Mouse (Mus musculus) layer of hippocampus, postnatal 10 days (tissue): ENCODE data around the gene Ccser1. TPM values are rescaled to one million over a fixed set of nuclear protein-coding genes. Genes with fewer than 3 reads are reported as not detected.

Source experiments
- DNase-seq, 2 experiments: peaks; one replicate each; pipeline ENCODE4 v3.0.0; 2021; ENCODE audit warnings: low spot score in 2 of 2
- total RNA-seq, 2 experiments: library from RNA; stranded (reverse); gene quantifications; 2 replicates each; pipeline ENCODE4 v1.2.3; 2021

Ccser1 gene
- total RNA-seq, 2 experiments from 2014 or later = 38.8 to 44.3 TPM

DNA sequence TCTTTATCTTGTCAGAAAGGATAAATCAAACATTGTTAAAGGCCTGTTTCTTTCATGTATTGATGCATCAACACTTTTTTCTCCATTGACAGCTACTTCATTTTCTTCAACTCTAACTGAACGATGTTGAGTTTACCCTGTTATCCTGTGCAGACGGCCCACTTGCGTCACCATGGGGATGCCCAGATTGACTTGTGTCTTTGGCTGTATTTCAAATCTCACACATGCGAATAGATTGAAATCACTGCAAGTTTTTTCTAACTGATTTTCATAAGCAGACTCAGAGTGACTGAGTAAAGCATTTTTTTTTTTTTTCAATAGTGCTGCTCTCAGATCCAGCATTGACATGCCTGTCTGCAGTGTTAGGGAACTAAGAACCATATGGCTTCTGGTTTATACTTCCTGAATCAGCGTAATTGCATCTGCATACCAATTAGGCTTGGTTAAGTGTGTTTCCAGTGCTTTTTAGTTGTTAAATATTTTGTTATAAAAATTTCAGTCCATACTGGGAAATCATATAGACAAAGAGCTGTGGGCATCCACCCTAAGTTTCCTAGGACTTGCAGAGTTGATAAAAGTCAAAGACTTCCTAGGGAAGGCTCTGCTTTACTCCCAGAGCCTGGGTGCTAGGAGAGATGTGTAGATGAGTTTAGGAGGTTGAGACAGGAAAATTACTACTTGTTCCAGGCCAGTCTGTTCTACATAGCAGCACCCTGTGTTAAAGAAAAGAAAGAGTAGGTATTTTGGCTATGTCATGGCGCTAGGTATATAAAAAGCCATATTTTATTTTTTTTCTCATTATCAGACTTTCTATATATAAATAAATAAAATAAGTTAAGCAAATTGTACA lies 116.3 kb downstream of the Ccser1 start:
- peak; percentile 22 to 37 for DNase-seq

DNA sequence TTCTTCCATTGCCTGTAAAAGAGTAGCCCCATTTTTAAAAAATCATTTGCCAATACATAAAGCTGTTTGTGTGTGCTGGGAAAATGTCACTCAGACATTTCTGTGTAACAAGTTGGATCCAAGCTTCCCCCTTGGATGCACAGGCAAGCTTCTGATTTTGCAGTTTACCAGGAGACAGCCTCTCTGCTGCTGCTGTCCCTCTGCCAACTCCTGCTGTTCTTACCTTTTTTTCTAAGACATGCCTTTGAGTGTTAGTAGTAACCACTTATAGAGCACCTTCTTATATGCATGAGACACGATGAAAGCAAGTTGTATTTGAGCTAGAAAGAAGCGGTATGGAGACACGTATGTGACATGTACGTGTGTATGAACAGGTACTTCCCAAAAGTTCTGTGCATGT lies 120.3 kb downstream of the Ccser1 start:
- no peak for DNase-seq

DNA sequence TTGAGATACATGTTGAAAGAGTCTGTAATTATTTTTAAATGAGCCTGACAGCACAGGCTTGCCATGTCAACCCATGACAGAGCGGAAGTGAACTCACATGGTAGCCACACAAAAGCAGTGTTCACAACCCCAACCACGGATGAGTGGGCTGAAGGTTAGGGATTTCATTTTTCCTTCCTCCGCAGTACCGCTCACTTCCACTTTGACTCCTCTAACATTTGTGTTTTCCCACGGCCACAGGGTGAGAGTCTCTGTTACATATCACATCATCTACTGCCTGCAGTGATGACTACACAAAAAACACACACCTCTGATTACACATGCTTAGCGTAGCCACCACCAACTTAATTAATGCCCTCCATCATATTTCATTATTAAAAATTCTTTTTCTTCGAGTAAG lies 120.9 kb downstream of the Ccser1 start:
- no peak for DNase-seq

DNA sequence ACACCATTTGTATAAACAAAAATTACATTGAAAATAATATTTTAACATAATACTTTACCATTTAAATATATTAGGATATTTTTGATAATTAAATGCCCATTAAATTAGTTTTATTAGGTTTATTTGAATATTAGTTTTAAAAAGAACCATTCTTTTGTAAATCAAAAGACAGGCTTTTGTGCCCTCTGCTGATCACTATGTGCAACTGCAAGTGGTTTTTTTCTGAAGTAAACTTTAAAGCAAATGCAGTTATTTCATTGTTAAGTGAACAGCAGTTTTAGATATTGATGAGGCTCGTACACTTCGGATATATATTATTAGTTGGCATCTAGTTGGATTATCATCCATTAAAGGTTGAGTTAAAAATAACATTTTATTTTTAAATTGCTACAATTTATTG lies 121.5 kb downstream of the Ccser1 start:
- DNase-seq = no peak

DNA sequence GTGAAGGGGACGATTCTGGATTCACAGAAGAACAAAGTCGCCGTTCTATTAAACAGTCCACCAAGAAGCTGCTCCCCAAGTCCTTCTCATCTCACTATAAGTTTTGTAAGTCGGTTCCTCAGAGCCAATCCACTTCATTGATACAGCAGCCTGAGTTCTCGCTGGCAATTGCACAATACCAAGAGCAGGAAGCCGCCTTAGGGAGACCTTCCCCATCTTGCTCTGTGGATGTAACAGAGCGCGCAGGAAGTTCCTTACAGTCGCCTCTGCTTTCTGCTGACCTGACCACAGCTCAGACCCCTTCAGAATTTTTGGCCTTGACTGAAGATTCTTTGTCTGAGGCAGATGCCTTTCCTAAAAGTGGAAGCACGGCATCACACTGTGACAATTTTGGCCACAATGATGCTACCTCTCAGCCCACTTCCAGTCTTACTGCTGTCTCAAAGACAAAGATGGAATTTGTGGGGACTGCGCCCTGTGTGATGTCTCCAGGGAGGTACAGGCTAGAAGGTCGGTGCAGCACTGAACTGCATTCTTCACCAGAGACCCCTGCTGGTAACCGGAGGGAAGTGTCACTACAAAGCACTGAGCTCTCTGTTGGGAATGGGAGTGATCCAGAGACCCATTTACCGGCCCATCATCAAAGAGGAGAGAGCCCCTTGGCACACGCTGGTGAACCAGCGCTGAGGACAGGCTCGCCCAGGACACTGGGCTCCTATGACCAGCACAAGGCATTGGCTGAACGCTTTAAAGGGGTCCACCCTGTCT lies 131.4 kb downstream of the Ccser1 start:
- DNase-seq = no peak

DNA sequence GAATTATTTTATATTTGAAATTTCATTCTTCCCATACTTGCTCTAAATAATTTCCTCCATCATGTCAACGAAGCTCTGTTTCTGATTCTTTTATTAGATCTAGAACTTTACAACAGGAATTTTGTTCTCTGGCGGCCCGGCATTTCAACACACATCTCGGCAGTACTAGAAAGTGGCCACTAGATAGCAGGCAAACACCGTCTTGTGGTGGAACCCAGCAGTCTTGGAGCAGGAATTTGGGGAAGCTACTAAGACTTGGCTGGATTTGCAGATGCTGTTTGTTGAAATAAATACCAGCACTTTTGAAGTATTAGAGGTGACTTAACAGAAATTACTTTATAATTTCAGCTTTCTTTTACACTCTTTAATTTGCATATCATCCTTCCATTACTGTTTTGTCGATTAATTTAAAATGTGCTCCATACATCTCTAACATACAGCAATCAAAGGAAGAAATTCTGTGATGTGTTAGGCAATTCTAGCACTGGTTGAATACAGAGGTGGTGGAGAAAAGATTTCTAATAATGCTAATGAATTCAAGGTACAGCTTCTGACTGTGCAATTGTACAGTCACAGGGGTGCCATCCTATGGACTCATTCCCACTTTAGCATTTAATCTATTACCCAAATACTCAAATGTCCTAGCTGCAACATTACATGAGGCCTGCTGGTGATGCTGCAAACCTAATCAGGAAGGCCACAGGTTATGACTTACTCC lies 135.9 kb downstream of the Ccser1 start:
- DNase-seq = peak; percentile 58 to 70

DNA sequence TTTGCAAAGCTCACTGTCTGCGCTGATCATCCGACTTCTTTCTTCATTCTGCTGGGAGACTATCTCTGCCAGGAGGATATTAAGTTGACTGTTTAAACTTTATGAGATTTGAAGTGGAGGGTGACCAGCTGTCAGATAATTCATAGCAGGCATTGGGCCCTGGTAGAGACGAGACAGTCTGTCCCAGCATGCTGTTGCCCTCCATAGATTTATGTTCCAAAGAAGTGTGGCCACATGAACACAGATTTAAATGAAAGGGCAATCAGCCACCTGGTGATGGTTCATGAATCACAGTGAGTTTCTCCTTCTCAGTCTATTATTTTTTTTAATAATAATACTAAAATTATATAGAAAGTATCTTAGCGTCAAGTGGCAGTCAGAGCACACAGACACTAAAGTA lies 140.7 kb downstream of the Ccser1 start:
- no peak for DNase-seq

DNA sequence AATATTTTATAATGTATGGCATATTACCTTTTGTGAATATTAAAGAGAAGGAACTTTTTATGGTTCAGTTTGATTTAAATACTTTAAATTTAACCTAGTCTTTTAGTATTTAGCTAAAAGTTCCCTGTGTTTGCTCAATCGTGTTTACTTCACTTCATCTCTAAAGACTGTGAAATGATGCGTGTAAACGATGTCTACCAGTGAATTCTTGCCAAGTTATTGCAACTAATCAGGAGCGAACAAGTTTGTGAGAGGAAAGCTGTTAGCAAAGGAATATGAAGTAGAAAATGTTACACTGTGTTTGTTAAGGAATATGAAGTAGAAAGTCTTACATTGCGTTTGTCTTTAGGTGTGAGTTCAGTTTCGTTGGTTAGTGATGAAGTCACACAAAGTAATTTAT lies 142.2 kb downstream of the Ccser1 start:
- DNase-seq = no peak

DNA sequence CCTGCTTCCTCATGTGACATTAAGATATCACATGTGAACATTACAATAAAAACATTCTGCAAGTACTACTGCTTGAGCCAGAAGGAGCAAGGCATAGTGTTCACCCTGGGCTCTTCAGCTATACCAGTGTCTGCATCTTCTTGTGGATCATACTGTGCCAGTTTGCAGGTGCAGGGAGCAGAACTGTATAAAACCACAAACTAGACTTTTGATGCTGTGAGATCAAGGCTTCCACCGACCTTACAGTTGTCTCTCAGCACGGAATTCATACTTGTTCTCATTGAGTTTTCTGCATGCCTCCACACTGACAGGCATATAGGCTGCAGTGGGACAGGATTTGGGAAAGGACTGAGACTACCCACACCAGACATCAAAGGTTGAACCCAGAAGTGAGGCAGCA lies 146.0 kb downstream of the Ccser1 start:
- no peak for DNase-seq

DNA sequence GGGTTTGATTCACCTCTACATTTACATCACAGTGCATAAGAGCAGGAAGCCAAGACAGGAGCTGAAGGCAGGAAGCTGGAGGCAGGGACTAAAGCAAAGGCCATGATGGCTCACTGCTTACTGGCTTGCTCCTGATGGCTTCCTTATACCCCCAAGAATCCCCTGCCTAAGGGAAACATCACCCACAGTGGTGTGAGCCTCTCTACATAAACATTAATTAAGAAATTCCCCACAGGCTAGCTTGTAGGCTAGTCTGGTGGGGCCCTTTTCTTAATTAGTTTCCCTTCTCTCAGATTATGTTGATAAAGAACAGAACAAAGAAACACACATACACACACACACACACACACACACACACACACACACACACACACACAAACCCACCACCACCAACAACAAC lies 148.9 kb downstream of the Ccser1 start:
- no peak for DNase-seq

DNA sequence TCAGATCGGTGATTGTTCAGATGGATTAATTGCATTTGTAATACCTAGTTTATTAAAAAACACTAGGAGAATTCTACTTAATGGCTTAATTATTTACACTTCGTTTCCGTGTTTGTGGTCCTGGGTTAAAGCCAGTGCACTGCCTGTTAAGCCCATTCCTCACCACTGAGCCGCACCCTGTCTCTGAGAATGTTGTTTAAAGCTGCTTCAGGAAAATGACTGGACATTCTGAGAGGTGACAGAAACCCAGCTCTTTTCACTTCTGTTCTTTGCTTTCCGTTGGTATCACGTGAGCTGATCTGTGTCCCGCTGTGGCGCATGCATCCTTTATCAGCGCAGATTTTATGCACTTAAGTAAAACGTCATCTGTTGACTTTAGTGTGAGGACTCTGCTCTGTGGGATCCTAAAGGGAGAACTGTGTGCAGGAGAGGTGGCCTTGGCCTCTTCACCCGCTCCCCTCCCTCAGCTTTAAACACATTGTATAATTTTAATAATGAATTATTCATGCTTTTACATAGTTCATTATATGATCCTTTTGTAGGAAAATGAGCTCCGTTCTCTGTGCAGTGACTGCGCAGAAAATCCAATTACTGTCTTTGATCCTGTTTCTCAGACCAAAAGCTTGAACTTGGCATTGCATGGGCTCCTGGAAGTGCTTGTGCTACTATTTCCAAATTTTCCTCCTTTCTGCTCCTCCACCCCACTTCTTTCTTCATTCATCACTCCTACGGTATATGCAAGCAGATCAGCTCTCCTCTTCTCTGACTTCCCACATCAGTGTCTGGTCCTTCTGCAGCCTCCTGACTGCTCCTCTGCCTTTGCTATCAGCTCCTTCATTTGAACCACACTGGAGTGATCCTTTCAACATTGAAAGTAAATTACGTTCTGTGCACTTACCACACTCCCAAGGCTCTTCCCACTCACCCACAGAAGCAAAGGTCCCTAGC lies 149.7 kb downstream of the Ccser1 start:
- no peak for DNase-seq

DNA sequence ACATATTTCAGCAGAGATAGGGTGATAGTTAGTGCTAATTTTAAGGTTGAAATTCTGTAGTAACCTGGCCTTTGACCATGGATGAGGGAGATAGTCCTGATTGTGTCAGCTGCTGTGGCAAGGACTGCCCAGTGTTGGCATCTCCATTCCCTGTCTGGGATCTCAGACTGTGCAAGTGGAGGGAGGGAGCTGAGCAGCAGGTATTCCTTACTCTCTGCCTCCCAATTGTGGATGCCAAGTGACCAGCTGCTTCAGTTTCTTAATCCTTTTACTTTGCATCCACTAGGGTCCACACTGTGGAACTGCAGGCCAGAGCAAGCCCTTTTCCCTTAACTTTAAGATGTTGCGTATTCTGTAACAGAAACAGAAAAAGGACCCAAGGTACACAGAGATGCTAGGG lies 154.3 kb downstream of the Ccser1 start:
- no peak for DNase-seq

DNA sequence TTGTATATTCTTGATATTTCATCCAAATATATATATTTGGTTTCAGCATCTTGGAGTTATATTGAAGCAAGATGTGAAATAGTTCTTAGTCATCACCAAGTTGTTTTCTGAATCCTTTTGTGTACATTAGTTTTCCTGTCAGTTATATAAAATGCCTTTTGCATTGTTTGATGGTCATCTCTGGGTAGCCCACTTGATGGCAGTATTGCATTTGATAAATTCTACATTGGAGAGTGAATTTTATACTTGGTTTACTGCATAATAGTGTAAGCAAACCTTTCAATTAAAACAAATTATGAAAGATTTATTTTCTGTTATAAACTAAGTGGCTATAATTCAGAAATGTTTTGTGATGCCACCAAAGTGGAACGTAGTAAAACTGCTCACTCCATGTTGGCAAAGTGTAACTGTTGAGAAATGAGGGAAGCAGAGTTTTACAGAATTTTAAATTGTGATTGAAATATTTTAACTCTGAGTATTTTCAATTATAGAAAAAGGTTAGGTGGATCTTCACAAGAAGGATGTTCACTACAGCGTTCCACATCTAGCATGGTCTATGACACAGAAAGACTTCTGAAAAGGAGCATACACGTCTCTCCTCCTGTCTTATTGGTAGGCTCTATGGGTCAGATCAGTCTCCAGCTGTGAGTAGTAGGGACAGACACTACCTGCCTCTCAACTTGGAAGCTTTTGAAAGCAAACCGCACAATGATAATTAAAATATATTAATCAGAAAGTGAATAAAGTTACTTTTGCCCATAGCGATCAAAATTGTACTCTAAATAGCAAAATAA lies 167.1 kb downstream of the Ccser1 start:
- peak in 1 of 2 experiments; percentile 32 for DNase-seq

DNA sequence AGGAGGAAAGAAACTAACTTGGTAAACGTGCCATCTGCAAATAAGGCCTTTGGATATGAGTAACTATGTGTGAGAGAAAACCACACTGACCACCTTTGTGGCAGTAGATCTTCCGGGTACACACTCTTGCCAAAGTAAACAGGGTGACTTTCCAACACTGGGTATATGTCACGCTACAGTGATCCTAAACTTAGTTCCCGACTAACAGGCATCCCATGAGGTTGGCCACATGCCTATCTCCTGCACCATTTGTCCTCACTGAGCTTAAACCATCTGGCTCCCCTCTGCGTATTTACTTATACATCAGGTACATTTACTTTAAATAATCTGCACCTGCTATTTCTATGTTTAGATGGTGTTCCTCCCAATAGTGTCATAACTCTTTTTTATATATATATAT lies 183.6 kb downstream of the Ccser1 start:
- DNase-seq = no peak

DNA sequence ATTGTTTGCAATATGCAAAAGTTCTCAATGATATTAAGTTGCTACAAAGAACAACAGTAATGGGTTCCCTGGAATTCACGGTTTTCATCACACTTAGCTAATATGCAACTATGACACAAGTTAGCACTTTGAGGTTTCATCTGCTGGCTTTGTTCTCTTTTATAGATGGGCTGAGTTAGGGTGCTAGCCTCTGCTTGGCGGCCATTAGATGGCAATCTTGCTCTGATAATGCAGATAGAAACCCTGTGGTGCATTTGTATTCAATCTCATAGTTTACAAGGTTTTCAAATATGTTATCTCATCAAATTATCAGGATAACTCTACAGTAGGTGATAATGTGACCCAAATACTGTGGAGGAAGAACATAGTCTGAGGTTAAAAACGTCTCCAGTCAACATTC lies 202.4 kb downstream of the Ccser1 start:
- DNase-seq = no peak

DNA sequence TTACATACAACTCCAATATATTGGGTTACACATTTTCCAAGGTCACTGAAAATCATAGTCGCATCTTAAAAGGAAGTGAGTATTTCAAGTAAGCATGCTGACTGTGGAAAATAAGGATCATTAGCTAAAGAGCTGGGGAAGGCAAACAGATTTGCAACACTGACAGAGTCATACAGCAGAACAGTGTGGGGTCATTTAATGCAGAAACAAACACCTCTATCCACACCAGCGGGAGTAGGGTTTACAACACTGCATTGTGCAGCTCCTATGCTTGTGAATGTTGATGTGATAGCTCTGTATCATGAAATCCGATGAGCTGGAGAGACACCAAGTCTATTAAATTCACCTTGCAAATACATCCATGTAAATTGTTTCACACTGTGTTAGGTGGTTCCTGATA lies 202.9 kb downstream of the Ccser1 start:
- no peak for DNase-seq

DNA sequence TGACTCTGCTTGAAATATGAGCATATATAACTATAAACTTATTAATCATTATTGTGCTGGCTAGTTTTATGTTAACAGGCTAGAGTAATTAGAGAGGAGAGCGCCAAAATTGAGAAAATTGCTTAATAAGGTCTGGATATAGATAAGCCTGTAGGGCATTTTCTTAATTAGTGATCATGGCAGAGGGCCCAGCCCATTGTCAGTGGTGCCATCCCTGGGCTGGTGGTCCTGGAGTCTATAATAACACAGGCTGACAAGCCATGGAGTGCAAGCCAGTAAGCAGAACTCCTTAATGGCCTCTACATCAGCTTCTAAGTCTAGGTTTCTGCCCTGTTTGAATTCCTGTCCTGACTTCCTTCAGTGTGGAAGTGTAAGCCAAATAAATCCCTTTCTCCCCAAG lies 206.9 kb downstream of the Ccser1 start:
- DNase-seq = no peak

DNA sequence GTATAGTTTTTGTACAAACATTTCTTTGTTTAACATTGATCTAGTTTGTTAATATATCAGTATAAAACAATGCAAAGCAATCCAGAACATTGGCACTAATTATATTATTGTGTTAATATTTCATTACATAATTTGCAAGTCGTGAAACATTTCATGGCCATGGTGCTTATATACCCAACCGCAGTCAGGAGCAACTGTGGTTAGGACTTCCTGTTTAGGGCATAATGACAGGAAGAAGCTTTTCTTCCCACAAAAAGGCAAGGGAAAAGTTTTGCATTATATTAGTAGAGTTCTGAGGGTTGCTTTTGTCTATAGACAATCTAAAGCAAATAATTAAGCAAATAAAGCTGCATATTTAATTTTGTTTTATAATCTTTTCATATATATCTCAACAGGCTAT lies 247.4 kb downstream of the Ccser1 start:
- no peak for DNase-seq

DNA sequence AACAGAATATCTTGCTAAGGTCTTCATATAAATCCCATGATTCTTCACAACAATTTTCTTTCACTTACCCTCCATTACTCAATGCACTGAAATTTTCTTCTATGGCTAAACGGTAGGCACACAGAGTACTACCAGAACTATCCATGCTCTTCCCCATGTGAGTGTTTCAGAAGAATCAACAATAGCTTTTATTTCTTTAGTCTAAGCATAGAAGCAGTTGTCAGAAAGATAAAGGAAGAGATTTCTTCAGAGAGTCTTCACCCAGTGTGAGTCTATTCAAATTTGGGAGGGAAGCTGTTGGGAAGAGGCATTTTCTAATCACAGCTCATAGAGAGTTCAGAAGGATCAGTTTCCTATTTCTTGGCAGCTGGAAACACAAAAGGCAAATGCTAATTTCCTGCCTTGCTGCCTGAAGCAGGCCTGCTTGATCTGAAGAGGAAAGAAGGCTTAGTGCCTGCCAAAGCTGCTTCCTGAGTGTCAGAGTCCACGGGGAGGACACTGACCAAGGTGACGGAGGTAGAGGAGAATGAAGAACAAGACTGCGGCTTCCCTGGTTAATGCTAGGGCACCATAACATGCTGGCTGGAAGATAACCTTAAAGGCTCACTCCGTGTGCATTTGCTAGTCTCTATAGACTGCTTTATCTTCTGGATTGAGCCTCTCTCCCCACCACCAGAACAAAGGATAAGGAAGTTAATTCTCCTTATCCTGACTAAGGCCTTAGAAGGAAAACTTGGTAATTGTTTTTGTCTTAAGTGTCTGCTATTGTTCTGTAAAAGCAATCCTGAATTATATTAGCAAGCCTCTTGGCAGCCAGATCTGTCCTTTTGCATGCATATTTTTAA lies 251.0 kb downstream of the Ccser1 start:
- DNase-seq = no peak
